Mouse (Mus musculus): ENCODE results near the gene Gan. TPM values are rescaled to one million over a fixed set of nuclear protein-coding genes. Genes with fewer than 3 reads are reported as not detected.

Gene Gan
- 10 to 100 TPM; 22.6 to 24.7 TPM for total RNA-seq (2021)
- long read RNA-seq, partial matches to known transcripts: 0 of 6 reads
- long read RNA-seq, other reads (novel, unspliced or antisense): 6 of 6 reads

DNA sequence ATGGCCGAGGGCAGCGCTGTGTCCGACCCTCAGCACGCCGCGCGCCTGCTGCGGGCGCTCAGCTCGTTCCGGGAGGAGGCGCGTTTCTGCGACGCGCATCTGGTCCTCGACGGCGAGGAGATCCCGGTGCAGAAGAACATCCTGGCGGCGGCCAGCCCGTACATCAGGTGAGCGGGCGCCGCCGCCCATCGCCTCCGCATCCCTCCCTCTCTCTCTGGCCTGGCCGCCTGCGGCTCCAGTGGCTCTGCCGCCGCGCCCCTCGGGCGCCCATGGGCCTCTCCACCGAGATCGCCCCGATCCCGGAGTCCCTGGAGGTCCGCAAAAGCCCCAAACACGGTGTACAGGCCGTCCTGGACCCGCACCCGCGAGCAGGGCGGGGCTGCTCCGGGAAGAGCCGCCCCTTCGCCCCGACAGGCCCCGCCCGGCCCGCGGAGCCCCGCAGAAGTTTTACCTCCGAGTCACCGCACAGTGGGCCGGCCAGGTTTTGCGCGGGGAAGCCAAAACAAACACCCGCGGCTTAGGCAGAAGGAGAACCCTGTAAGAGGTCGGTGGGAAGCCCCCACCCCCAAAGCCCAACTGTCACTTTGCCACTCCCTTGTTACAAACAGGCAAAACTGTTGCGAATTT is at the start of gene Gan:
Gene Gan, plus strand, starts transcription at position 1 of the 627 bp plus-strand sequence.
- DNase-seq (ENCODE audit: low spot score in 2 of 2): peak; percentile 21 to 44

DNA sequence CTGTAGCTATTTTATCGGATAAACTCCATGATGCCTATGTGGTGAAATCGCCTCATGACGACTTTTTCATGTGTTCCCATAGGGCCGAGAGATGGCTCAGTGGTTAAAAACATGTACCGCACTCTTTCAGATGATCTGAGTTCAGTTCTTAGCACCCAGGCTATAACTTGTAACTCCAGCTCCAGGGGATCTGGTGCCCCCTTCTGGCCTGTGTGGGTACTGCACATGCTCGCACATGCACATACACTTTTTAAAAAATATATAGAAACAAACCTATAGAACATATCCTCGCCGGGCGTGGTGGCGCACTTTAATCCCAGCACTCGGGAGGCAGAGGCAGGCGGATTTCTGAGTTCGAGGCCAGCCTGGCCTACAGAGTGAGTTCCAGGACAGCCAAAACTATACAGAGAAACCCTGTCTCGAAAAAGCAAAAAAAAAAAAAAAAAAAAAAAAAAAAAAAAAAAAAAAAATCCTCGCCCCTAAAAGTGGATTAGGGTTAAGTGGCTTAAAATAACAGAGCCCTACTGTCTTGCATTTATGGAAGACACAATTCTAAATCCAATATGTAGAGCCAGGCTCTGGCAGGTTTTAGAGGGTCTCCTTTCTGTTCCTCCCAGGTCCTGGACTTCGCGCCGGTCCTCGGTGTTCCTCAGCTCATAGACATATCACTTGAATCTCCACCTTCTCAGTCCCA is 48.8 kb upstream of the Gan start:
- DNase-seq (ENCODE audit: low spot score in 2 of 2): no peak

DNA sequence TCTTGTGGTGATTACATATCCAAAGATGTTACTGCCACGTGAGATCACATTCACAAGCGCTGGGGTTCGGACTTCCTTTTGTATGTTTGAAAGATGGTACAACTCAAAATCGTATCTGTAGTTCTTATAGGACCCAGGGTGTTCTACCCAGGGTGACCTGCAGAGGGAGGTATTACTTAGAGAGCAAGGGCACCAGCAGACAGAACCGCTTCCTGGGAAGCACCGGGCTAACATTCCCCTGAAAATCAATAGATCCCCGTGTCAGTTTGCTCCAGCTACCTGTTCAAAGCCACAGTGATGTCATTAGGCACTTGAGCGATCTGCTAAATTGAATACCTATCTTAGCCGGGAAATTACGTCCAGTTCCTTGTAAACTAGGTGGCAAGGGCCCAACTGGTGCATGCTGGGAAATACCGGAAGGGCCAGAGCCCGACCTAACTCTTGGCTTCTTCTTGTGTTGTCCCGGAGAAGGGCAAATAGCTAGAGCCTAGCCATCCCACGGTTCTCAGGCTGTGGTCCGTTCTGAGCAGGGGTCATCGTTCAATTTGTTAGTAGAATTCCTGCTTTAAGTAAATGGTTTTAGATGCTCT is 48.0 kb upstream of the Gan start:
- DNase-seq (ENCODE audit: low spot score in 2 of 2): peak; percentile 63 to 66

DNA sequence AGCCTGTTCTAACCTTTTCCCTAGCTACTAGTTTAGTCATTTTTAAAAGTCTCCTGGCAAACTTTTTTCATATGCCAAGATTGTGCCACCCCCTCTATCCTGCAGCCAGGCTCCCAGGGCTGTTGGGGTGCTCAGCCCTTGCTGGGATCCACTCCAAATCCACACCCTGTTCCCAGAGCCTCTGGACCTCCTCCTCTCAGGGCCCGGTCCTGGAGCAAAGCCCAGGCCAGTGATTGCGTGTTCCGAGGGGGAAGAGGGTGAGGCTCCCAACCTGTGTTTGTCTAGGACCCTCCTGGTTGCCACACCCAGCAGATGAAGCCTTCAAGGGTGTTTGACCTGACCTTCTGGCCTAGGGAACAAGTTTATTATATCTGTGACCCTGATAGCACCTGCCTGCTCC is 46.3 kb upstream of the Gan start:
- no peak for DNase-seq (ENCODE audit: low spot score in 2 of 2)

- no peak for DNase-seq (ENCODE audit: low spot score in 2 of 2)
Measured at GRCm38 (mm10) chr8:117112261-117112660, 45.7 kb upstream of the Gan start.

- no peak for DNase-seq (ENCODE audit: low spot score in 2 of 2)
Measured at GRCm38 (mm10) chr8:117115094-117115493, 42.8 kb upstream of the Gan start.

DNA sequence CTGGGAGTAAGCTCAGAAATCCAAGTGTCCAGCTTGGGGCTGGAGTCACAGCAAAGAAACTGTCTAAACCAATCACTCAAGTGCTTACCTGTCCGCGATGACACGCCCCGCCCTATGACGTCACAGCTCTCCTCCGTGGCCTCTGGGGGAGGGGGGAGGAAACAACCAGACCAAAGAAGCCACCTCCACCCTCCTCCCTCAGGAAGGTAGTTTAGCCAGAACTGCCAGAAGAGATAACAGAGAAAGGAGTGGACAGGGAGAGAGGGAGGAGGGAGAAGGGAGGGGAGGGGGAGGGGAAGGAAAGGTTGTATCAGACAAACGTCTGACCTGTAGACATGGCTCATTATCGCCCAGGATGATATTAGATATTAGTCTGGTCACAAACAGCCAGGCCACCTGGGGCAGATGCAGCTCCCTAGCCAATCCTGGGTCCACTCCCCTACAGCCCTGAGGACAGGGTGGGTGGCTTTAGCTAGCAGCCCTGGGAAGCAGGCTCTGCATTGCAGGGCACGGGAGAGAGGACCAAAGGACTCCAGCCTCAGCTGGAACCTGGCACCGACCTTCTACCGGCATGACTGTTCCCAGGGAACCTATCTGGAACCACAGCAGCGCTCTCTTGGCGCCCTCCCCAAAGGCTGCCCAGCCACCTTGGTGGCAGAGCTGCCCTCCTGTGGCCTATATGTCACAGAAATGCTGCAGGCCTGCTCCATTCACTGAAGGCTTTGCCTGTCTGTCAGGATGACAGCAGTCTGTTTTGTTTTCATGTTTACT is 42.1 kb upstream of the Gan start:
- no peak for DNase-seq (ENCODE audit: low spot score in 2 of 2)

- DNase-seq (ENCODE audit: low spot score in 2 of 2): no peak
Measured at GRCm38 (mm10) chr8:117116534-117116933, 41.4 kb upstream of the Gan start.

GRCm38 (mm10) chr8:117118409-117118808 is 39.5 kb upstream of the Gan start:
- DNase-seq (ENCODE audit: low spot score in 2 of 2): no peak

DNA sequence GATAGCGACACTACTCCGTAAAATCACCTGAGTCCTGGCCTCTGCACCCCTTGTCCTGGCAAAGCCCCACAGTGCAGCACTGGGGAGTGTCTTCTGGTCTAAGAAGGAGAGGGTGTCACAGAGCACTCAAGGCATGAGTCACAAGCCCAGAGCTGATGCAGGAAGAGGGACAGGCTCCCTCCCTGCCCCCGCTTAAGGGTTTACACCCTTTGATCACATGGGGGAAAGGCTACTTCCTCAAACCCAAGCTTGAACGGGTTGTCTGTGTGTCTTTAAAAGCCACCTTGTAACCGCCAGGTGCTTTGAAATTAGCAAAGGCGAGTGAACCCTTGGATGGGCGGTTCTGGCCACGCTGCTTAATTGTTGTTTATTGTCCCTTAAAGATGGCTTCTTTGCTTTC is 36.7 kb upstream of the Gan start:
- DNase-seq (ENCODE audit: low spot score in 2 of 2): no peak

GRCm38 (mm10) chr8:117123850-117124633 is 33.9 kb upstream of the Gan start:
- DNase-seq (ENCODE audit: low spot score in 2 of 2): no peak

GRCm38 (mm10) chr8:117125854-117126253 is 32.1 kb upstream of the Gan start:
- DNase-seq (ENCODE audit: low spot score in 2 of 2): no peak

DNA sequence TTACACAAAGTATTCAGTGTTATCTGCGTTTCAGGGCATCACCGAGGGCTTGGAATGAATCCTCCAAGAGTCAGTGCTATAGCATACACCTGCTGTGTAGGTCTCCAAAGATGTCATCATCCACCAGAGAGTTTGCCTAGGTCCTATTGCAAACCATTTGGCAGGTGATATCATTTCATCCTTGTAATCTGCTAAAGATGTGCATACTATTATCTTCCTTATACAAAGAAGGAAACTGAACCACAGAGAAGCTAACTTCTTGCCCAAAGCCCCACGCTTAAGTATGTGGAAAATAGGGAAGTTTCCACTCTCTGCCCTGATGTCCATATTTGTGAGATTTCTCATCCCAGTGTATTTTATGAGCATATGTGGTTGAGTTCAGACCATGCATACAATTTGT is 31.5 kb upstream of the Gan start:
- no peak for DNase-seq (ENCODE audit: low spot score in 2 of 2)

DNA sequence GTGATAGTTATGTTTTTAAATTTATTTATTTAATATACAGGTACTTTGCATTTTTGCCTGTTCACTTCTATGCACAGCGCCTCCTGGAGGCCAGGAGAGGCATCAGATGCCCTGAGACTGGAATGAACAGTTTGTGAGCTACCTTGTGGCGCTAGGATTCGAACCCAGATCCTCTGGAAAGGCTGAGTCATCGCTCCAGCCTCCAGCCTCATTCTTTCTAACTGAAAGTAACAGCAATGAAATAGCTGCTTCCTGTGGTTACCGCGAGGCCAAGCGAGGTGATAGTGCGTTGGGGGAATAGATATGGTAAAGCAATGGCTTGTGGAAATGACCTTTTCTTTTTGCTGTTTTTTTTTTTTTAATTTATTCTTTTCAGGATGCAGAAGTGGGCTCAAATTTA is 30.9 kb upstream of the Gan start:
- no peak for DNase-seq (ENCODE audit: low spot score in 2 of 2)

DNA sequence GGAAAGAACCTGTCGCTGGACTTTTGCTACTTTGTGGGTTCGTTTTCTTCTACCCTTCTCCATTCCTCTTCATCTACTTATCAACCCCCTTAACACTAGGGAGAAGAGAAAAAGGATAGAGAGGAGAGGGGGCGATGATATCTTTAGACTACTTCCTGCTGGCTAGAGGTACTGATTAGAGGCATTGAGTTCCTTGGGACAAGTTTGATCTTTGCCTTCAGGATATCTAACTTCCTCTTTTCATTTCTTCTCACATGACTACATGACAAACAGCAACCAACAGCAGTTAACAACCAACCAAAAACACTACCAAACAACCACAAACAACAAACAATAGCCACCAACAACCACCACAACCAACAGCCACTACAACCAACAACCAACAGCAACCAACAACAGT is 24.2 kb upstream of the Gan start:
- no peak for DNase-seq (ENCODE audit: low spot score in 2 of 2)

DNA sequence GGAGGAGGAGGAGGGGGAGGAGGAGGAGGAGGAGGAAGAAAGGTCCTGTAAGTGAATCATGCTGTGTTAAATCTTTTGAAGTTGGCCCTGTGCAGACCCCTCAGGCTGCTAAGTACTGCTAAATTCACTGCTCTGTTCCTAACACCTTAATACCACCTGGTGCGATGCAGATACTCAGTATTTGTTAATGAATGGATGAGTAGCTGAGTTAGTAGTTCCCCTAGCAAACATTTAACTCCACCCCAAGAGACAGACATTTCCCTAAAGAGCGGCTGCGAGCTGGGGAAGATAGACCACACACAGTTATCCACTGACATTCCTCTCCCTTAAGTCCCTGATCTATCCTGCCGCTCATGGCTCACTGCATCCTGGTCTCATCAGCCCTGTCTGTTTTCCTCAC is 21.6 kb upstream of the Gan start:
- no peak for DNase-seq (ENCODE audit: low spot score in 2 of 2)

DNA sequence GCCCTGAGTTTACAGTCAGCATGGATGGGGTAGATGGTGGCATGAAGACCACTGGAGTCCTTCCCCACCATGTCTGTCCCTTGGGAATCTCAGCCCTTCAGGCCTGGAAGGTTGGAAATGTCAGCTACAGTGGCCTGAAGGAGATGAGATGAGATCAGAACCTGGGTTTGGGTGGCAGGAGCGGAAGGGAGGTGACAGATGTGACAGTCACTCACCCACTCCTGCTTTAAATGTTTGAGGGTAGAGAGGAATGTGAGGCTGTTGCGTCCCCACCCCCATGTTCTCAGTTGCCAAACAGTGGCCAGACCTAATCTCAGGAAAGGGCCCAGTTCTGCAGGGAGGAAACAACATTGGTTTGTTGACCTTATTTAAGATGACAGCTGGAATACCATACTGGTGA is 21.2 kb upstream of the Gan start:
- DNase-seq (ENCODE audit: low spot score in 2 of 2): no peak

DNA sequence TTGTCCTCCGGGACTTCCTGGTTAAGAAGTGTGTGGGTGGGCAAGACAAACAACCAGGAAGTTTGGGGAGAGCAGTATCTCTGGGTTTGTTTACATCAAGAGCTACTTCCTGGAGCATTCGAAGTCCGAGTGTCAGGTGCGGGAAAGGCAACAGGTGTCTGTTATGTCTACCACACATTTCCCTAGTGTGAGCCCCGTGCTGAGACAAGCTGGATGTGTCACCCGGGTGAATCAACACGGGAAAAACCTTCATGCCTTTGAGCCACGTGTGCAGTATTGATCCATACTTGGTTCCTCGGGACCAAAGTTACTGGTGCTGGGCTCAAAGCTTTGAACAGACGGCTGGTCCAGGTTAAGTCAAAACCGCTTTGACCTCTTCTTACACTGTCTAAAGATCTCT is 20.6 kb upstream of the Gan start:
- DNase-seq (ENCODE audit: low spot score in 2 of 2): no peak

DNA sequence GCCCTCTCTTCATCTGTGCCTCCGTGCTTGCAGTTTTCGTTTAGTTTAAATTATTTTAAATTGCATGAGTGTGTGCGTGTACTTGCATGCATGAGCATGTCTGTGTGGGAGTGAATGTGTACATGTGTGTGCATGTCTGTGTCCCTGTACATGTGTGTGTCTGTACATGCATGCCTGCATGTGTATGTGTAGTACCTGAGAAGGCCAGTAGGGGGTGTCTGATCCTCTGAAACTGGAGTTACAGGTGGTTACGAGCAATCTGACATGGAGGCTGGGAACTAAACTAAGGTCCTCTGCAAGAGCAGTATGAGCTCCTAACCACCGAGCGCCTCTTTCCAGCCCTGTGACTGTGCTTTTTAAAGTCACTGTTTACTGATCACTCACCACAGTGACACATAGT is 9.4 kb upstream of the Gan start:
- DNase-seq (ENCODE audit: low spot score in 2 of 2): no peak

- no peak for DNase-seq (ENCODE audit: low spot score in 2 of 2)
Measured at GRCm38 (mm10) chr8:117156149-117156548, 1.8 kb upstream of the Gan start.

All from layer of hippocampus, postnatal 10 days (tissue).